Mouse (Mus musculus): ENCODE data around the gene Aph1a. TPM values are rescaled to one million over a fixed set of nuclear protein-coding genes. Genes with fewer than 3 reads are reported as not detected.

The Aph1a gene
- polyA plus RNA-seq, 1 experiment from 2014 or later = 34.3 TPM

DNA sequence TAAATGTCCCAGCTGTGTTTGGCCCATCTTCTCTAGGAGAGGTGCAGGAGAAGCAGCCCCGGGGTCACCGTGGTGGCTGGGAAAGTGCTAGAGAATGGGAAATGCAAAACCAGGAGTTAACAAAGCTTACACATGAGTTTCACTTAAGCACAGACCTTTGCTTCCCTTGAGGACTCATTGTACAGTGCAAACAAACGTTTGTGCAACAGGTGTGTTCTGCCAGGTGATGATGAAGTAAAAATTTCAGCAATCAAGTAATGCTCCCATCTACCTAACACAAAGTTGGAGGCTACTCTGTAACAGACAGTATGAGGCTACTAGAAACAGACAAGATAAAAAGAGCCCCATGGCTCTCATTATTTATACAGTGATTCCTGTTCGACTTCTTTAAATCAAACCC is 14.7 kb upstream of the Aph1a start:
- DNase-seq (ENCODE audit: low spot score, missing footprints) (no peak), ATAC-seq (ENCODE audit: low FRiP score) (no peak)
- H3K9me3 ChIP-seq (ENCODE audit: control insufficient read depth, low read length) = no peaks in the 10 kb centered on the region
- 91% methylated on average over 4 of the region's 4 CpGs for WGBS
- 0 out of 2 replicates have a peak, but pooled peaks cover 2% of the 10 kb centered on the region for H3K27me3 ChIP-seq (ENCODE audit: control insufficient read depth, insufficient read depth, low read length)
- no peak overlapping the region for H3K4me2 ChIP-seq
- H3K36me3 ChIP-seq (ENCODE audit: control insufficient read depth, insufficient read depth, low read length) = no peaks in the 10 kb centered on the region
- no peak overlapping the region for H3K9ac ChIP-seq (ENCODE audit: low read length)
- H3K4me1 ChIP-seq (ENCODE audit: control insufficient read depth, insufficient read depth, low read length) = peaks cover 10% of the 10 kb centered on the region; the same call in 1 of the 2 replicates
- no peak overlapping the region for H3K27ac ChIP-seq (ENCODE audit: low read depth, low read length)
- no peak overlapping the region for H3K4me3 ChIP-seq (ENCODE audit: low read depth, low read length)

DNA sequence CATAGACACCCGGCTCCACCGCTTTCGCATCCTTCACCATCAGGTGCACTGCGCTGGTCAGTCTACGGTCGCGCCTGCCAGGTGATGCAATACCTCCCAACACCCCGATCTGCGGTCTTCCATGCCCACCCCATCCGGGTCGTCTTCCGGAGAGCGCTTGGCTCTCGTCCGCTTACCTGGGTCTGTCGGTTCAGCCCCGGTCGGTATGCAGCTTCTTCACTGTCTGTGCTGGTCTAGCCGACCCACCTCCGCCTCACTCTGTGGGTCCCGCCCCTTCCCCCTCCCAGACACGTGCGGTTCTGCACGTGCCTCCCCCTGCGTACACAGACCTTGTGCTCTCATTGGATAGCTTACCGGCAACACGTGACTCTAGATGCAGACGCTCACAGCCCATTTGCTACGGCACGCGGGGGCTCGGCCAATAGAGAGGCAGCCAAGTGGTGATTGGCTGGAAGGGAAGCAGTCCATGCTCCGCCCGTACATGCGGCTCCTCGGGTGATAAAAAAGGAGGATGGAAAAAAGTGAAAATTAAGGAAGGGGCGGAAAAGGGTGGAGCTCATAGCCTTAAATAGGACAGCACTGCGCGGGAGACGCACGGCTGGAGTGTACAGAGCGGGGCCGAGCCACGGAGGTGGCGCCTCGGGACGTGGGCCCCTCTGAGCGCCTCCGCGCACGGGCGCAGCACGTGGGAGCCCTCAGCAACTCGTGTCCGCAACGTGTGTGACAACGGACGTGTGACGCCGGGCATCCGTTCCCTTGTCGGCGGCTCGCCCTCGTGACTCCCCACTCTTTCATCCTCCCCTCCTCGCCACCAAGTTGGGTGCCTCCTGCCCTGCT is 11.6 kb upstream of the Aph1a start, which contains the start of gene Ciart:
Ciart (minus strand) TSS at position 273 of the 837 bp plus-strand sequence.
- H3K36me3 ChIP-seq (ENCODE audit: control insufficient read depth, insufficient read depth, low read length) = no peaks in the 10 kb centered on the region

GRCm38 (mm10) chr3:95882816-95883425 is 10.8 kb upstream of the Aph1a start:
- Histone ChIP-seq H3K9me3 (ENCODE audit: control insufficient read depth, low read length) (no peaks in the 10 kb centered on the region), H3K36me3 (ENCODE audit: control insufficient read depth, insufficient read depth, low read length) (no peaks in the 10 kb centered on the region), H3K4me1 (ENCODE audit: control insufficient read depth, insufficient read depth, low read length) (peaks cover 10% of the 10 kb centered on the region; the same call in 1 of the 2 replicates), H3K27ac (ENCODE audit: low read depth, low read length) (no peak overlapping the region), H3K4me3 (ENCODE audit: low read depth, low read length) (peak overlapping the region; percentile 47), H3K4me2 (peak overlapping the region; percentile 94), H3K27me3 (ENCODE audit: control insufficient read depth, insufficient read depth, low read length) (0 out of 2 replicates have a peak, but pooled peaks cover 2% of the 10 kb centered on the region), H3K9ac (ENCODE audit: low read length) (peak overlapping the region; percentile 39)
- WGBS = 4% methylated on average over 24 of the region's 24 CpGs
- DNase-seq (ENCODE audit: low spot score, missing footprints) (peak; percentile 92), ATAC-seq (ENCODE audit: low FRiP score) (no peak)

More for the DNA sequence above, 11.6 kb upstream of the Aph1a start, which contains the start of gene Ciart:
- peak within 1 kb of the TSS; percentile 47 for H3K4me3 ChIP-seq (ENCODE audit: low read depth, low read length)
- 0 out of 2 replicates have a peak, but pooled peaks cover 2% of the 10 kb centered on the region for H3K27me3 ChIP-seq (ENCODE audit: control insufficient read depth, insufficient read depth, low read length)
- peak; percentile 98 for DNase-seq (ENCODE audit: low spot score, missing footprints)
- H3K9me3 ChIP-seq (ENCODE audit: control insufficient read depth, low read length) = no peaks in the 10 kb centered on the region
- peaks cover 10% of the 10 kb centered on the region; the same call in 1 of the 2 replicates for H3K4me1 ChIP-seq (ENCODE audit: control insufficient read depth, insufficient read depth, low read length)
- WGBS = under 1% methylated on average over 66 of the region's 66 CpGs
- peak; percentile 99 for ATAC-seq (ENCODE audit: low FRiP score)
- H3K27ac ChIP-seq (ENCODE audit: low read depth, low read length) = no peak within 1 kb of the TSS
- H3K4me2 ChIP-seq = peak within 1 kb of the TSS; percentile 94
- H3K9ac ChIP-seq (ENCODE audit: low read length) = peak within 1 kb of the TSS; percentile 52

- no peak for ATAC-seq (ENCODE audit: low FRiP score)
- 83% methylated on average over 5 of the region's 5 CpGs for WGBS
Measured at GRCm38 (mm10) chr3:95884400-95884799, 9.4 kb upstream of the Aph1a start.

DNA sequence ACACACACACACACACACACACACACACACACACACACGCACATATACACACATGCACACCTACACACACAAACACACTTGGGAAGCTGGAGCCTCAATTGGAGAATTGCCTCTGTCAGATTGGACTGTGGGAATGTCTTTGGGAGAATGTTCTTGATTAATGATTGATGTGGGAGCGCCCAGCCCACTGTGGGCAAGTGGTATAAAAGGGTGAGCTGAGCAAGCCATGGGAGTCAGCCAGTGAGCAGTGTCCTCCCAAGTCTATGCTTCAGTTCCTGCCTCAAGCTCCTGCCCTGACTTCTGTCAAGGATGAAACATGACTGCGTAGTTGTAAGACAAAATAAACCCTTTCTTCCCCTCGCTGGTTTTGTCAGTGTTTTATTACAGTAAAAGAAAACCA is 6.2 kb upstream of the Aph1a start:
- no peaks in the 10 kb centered on the region for H3K9me3 ChIP-seq (ENCODE audit: control insufficient read depth, low read length)
- no peaks in the 10 kb centered on the region for H3K36me3 ChIP-seq (ENCODE audit: control insufficient read depth, insufficient read depth, low read length)
- peaks cover 8% of the 10 kb centered on the region for H3K4me1 ChIP-seq (ENCODE audit: control insufficient read depth, insufficient read depth, low read length)
- DNase-seq (ENCODE audit: low spot score, missing footprints) (no peak), ATAC-seq (ENCODE audit: low FRiP score) (no peak)
- H3K4me3 ChIP-seq (ENCODE audit: low read depth, low read length) = no peak overlapping the region
- H3K27ac ChIP-seq (ENCODE audit: low read depth, low read length) = no peak overlapping the region
- H3K4me2 ChIP-seq = no peak overlapping the region
- H3K27me3 ChIP-seq (ENCODE audit: control insufficient read depth, insufficient read depth, low read length) = 0 out of 2 replicates have a peak, but pooled peaks cover 2% of the 10 kb centered on the region
- whole genome bisulfite sequencing = 81% methylated on average over 4 of the region's 4 CpGs
- no peak overlapping the region for H3K9ac ChIP-seq (ENCODE audit: low read length)

More at GRCm38 (mm10) chr3:95884400-95884799, 9.4 kb upstream of the Aph1a start:
- H3K4me2 ChIP-seq = no peak overlapping the region
- H3K27me3 ChIP-seq (ENCODE audit: control insufficient read depth, insufficient read depth, low read length) = 0 out of 2 replicates have a peak, but pooled peaks cover 2% of the 10 kb centered on the region
- H3K36me3 ChIP-seq (ENCODE audit: control insufficient read depth, insufficient read depth, low read length) = no peaks in the 10 kb centered on the region
- peaks cover 10% of the 10 kb centered on the region; the same call in 1 of the 2 replicates for H3K4me1 ChIP-seq (ENCODE audit: control insufficient read depth, insufficient read depth, low read length)
- no peak overlapping the region for H3K4me3 ChIP-seq (ENCODE audit: low read depth, low read length)
- no peak overlapping the region for H3K27ac ChIP-seq (ENCODE audit: low read depth, low read length)
- no peak for DNase-seq (ENCODE audit: low spot score, missing footprints)
- H3K9ac ChIP-seq (ENCODE audit: low read length) = no peak overlapping the region
- no peaks in the 10 kb centered on the region for H3K9me3 ChIP-seq (ENCODE audit: control insufficient read depth, low read length)

GRCm38 (mm10) chr3:95889664-95890063 is 4.1 kb upstream of the Aph1a start:
- Histone ChIP-seq H3K4me3 (ENCODE audit: low read depth, low read length) (no peak overlapping the region), H3K9me3 (ENCODE audit: control insufficient read depth, low read length) (no peaks in the 10 kb centered on the region), H3K27me3 (ENCODE audit: control insufficient read depth, insufficient read depth, low read length) (no peaks in the 10 kb centered on the region), H3K36me3 (ENCODE audit: control insufficient read depth, insufficient read depth, low read length) (no peaks in the 10 kb centered on the region), H3K9ac (ENCODE audit: low read length) (no peak overlapping the region), H3K4me1 (ENCODE audit: control insufficient read depth, insufficient read depth, low read length) (peaks cover 6% of the 10 kb centered on the region), H3K27ac (ENCODE audit: low read depth, low read length) (no peak overlapping the region), H3K4me2 (no peak overlapping the region)
- DNase-seq (ENCODE audit: low spot score, missing footprints) = no peak
- no peak for ATAC-seq (ENCODE audit: low FRiP score)
- 71% methylated on average over 3 of the region's 3 CpGs for WGBS

GRCm38 (mm10) chr3:95891211-95892065 is 2.3 kb upstream of the Aph1a start, which contains the start of gene BC028528:
Gene BC028528, minus strand, starts transcription at chr3:95892005.
- no peak for ATAC-seq (ENCODE audit: low FRiP score)
- H3K4me3 ChIP-seq (ENCODE audit: low read depth, low read length) = no peak within 1 kb of the TSS

More at GRCm38 (mm10) chr3:95891211-95892065, 2.3 kb upstream of the Aph1a start, which contains the start of gene BC028528:
- Histone ChIP-seq H3K4me1 (ENCODE audit: control insufficient read depth, insufficient read depth, low read length) (peaks cover 12% of the 10 kb centered on the region), H3K9me3 (ENCODE audit: control insufficient read depth, low read length) (no peaks in the 10 kb centered on the region), H3K9ac (ENCODE audit: low read length) (peak within 1 kb of the TSS; percentile 36; the same call in 1 of the 2 replicates), H3K27me3 (ENCODE audit: control insufficient read depth, insufficient read depth, low read length) (no peaks in the 10 kb centered on the region), H3K4me2 (no peak within 1 kb of the TSS), H3K36me3 (ENCODE audit: control insufficient read depth, insufficient read depth, low read length) (no peaks in the 10 kb centered on the region), H3K27ac (ENCODE audit: low read depth, low read length) (no peak within 1 kb of the TSS; the same call in 1 of the 2 replicates)
- DNase-seq (ENCODE audit: low spot score, missing footprints) = peak; percentile 85
- WGBS = 27% methylated on average over 12 of the region's 12 CpGs

All from midbrain, embryonic 11.5 days (tissue).